Mouse (Mus musculus) lung, adult 2 months (tissue): ENCODE measurements around the gene Tcam1.
"Not testable (repeated sequence)": the region's sequence is repeated elsewhere in the genome, so short reads cannot be mapped to it uniquely, and the experiment has no call there.

ENCODE experiments used
- CTCF ChIP-seq: fragments of 200-500 bp; IDR thresholded peaks from 2 replicates; pipeline ENCODE4 v1.5.1; 2011; ENCODE audit warnings: mild to moderate bottlenecking, low read length, control low read depth; ENCODE audit not compliant: insufficient read depth
- POLR2A ChIP-seq: fragments of 200-500 bp; IDR thresholded peaks from 2 replicates; pipeline ENCODE4 v1.6.1; 2011; ENCODE audit warnings: low read depth, mild to moderate bottlenecking, control low read depth, low read length, borderline replicate concordance; ENCODE audit errors: extremely low read depth

DNA sequence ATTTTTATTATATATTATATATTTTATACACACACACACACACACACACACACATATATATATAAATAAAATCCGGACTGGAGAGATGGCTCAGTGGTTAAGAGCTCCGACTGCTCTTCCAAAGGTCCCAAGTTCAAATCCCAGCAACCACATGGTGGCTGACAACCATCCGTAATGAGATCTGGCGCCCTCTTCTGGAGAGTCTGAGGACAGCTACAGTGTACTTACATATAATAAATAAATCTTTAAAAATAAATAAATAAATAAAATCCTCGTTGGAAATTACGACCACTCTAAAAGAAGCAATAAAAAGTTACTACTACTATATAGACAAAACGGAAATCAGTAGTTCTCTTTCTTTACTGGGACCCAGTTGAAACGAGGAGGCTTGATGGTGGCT, 42.5 kb upstream of the Tcam1 start:
- not testable (repeated sequence) for TF ChIP-seq CTCF, POLR2A
